Mouse (Mus musculus) forebrain, embryonic 15.5 days (tissue): ENCODE data around the gene Gemin8. TPM values are rescaled to one million over a fixed set of nuclear protein-coding genes. Genes with fewer than 3 reads are reported as not detected.

ENCODE experiments used
- ATAC-seq: fragments of 200-750 bp; cut with Nextera tagmentation; replicated peaks from 2 replicates; pipeline ENCODE4 v1.8.0; 2017; ENCODE audit warnings: mild to moderate bottlenecking, moderate TSS enrichment, moderate library complexity
- H3K27ac ChIP-seq: fragments of 300-500 bp; sonication (generic); replicated peaks from 2 replicates; pipeline ENCODE4 v1.5.1; 2015; ENCODE audit warnings: mild to moderate bottlenecking, inconsistent platforms
- H3K27me3 ChIP-seq: fragments of 300-500 bp; sonication (generic); 2 replicates; pipeline ENCODE4 v1.6.1; 2015; ENCODE audit warnings: inconsistent platforms
- H3K36me3 ChIP-seq: fragments of 300-500 bp; sonication (generic); 2 replicates; pipeline ENCODE4 v1.6.1; 2015; ENCODE audit warnings: mild to moderate bottlenecking, inconsistent platforms
- H3K4me1 ChIP-seq: fragments of 300-500 bp; sonication (generic); 2 replicates; pipeline ENCODE4 v1.6.1; 2015; ENCODE audit warnings: inconsistent platforms
- H3K4me2 ChIP-seq: fragments of 300-500 bp; sonication (generic); replicated peaks from 2 replicates; pipeline ENCODE4 v1.6.1; 2015; ENCODE audit warnings: mild to moderate bottlenecking, inconsistent platforms
- H3K4me3 ChIP-seq: fragments of 300-500 bp; sonication (generic); 2 replicates; pipeline ENCODE4 v1.5.1; 2015; ENCODE audit warnings: mild to moderate bottlenecking, inconsistent platforms
- H3K9ac ChIP-seq: fragments of 300-500 bp; sonication (generic); replicated peaks from 2 replicates; pipeline ENCODE4 v1.6.1; 2015; ENCODE audit warnings: mild to moderate bottlenecking, inconsistent platforms
- H3K9me3 ChIP-seq: fragments of 300-500 bp; sonication (generic); 2 replicates; pipeline ENCODE4 v1.6.1; 2016; ENCODE audit warnings: inconsistent platforms
- WGBS: fragments of 180-500 bp; shearing (Covaris S2); methylation state at CpG from one replicate; pipeline ENCODE4 v1.1.7; 2015; ENCODE audit warnings: mixed read lengths; 5-methylcytosine and 5-hydroxymethylcytosine counted together
- polyA plus RNA-seq: library from polyadenylated mRNA; unstranded; fragments of >200 nt; fragmentation: Nextera tagmentation; extraction: Ambion mirVana; gene quantifications from 2 replicates; pipeline ENCODE4 v1.2.1, GENCODE M21; 2015

Gene Gemin8
- polyA plus RNA-seq, 1 experiment from 2014 or later: 11.0 TPM

GRCm38 (mm10) chrX:166238831-166239460 lies 68.7 kb downstream of the Gemin8 start, which contains the start of gene Gpm6b:
Gene Gpm6b, plus strand, starts transcription at chrX:166238911.
- Histone ChIP-seq H3K27ac (peak within 1 kb of the TSS; percentile 62), H3K36me3 (no peaks in the 10 kb centered on the region), H3K4me1 (peaks cover 6% of the 10 kb centered on the region; the same call in 1 of the 2 replicates), H3K4me2 (peak within 1 kb of the TSS; percentile 63), H3K27me3 (no peaks in the 10 kb centered on the region), H3K9me3 (no peaks in the 10 kb centered on the region), H3K9ac (peak within 1 kb of the TSS; percentile 74), H3K4me3 (peak within 1 kb of the TSS; percentile 72)
- ATAC-seq: peak; percentile 93
- WGBS: 31% methylated on average over 56 of the region's 63 CpGs

DNA sequence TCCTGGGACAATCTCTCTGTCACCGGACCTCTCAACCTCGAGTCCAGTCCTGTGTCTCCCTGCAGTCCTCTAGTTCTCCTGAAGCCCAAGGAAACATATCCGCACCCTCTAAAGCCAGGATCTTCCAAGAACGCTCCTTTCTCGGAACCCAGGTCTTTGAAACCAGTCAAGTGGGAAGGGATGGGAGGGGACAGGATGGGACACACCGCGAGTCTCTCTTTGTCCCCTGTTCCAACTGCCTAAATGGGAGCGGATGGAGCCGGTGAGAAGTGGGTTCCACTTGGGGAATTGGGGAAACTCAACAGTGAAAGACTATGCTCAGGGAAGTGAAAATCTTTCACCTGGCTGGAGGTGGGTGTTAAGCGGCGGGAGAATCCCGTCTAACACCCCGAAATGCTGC lies 69.3 kb downstream of the Gemin8 start:
- peak overlapping the region; percentile 63 for H3K4me2 ChIP-seq
- peak overlapping the region; percentile 72 for H3K4me3 ChIP-seq
- H3K9me3 ChIP-seq: no peaks in the 10 kb centered on the region
- H3K27me3 ChIP-seq: no peaks in the 10 kb centered on the region
- peak overlapping the region; percentile 62 for H3K27ac ChIP-seq
- H3K9ac ChIP-seq: peak overlapping the region; percentile 74
- H3K4me1 ChIP-seq: peaks cover 6% of the 10 kb centered on the region; the same call in 1 of the 2 replicates
- H3K36me3 ChIP-seq: no peaks in the 10 kb centered on the region
- peak; percentile 30; the same call in 1 of the 2 replicates for ATAC-seq
- 32% methylated on average over 13 of the region's 13 CpGs for WGBS

Other genes starting within 250 kb of the Gemin8 start
- gene Gpm6b, start 68.5 kb downstream of the Gemin8 start, polyA plus RNA-seq: 424 and 441 TPM in 2 replicates